Mouse (Mus musculus) intestine, postnatal 0 days (tissue): ENCODE measurements around the gene Zc3h15. TPM values are rescaled to one million over a fixed set of nuclear protein-coding genes. Genes with fewer than 3 reads are reported as not detected.
"Not testable (repeated sequence)": the region's sequence is repeated elsewhere in the genome, so short reads cannot be mapped to it uniquely, and the experiment has no call there.

Experiments
- ATAC-seq: fragments of 200-750 bp; cut with Nextera tagmentation; 2 replicates; pipeline ENCODE4 v1.8.0; 2017; ENCODE audit warnings: mild to moderate bottlenecking, moderate TSS enrichment, moderate library complexity
- H3K27ac ChIP-seq: fragments of 300-500 bp; sonication (generic); 2 replicates; pipeline ENCODE4 v1.5.1; 2014; ENCODE audit warnings: mild to moderate bottlenecking, low read depth, low read length, moderate library complexity
- H3K27me3 ChIP-seq: fragments of 300-500 bp; sonication (generic); replicated peaks from 2 replicates; pipeline ENCODE4 v1.6.1; 2014; ENCODE audit warnings: low read length, mixed read lengths; ENCODE audit not compliant: control insufficient read depth, insufficient read depth
- H3K36me3 ChIP-seq: fragments of 300-500 bp; sonication (generic); 2 replicates; pipeline ENCODE4 v1.6.1; 2014; ENCODE audit warnings: mild to moderate bottlenecking, moderate library complexity; ENCODE audit not compliant: control insufficient read depth, insufficient read depth
- H3K4me1 ChIP-seq: fragments of 300-500 bp; sonication (generic); replicated peaks from 2 replicates; pipeline ENCODE4 v1.6.1; 2014; ENCODE audit warnings: antibody characterized with exemption, low read length, mixed read lengths; ENCODE audit not compliant: control insufficient read depth, insufficient read depth
- H3K4me2 ChIP-seq: fragments of 300-500 bp; sonication (generic); replicated peaks from 2 replicates; pipeline ENCODE4 v1.6.1; 2014; ENCODE audit warnings: low read depth, mild to moderate bottlenecking, moderate library complexity
- H3K4me3 ChIP-seq: fragments of 300-500 bp; sonication (generic); 2 replicates; pipeline ENCODE4 v1.5.1; 2014; ENCODE audit warnings: low read depth, low read length
- H3K9ac ChIP-seq: fragments of 300-500 bp; sonication (generic); 2 replicates; pipeline ENCODE4 v1.6.1; 2014; ENCODE audit warnings: mild to moderate bottlenecking, low read depth, low read length
- H3K9me3 ChIP-seq: fragments of 300-500 bp; sonication (generic); 2 replicates; pipeline ENCODE4 v1.6.1; 2016; ENCODE audit warnings: mixed run types; ENCODE audit not compliant: control insufficient read depth
- CTCF ChIP-seq: sonication (generic); IDR thresholded peaks from 2 replicates; pipeline ENCODE4 v1.5.1; 2016; ENCODE audit warnings: low read depth, mild to moderate bottlenecking, control low read depth, antibody characterized with exemption, moderate library complexity
- WGBS: fragments of 180-500 bp; shearing (Covaris S2); extraction: QIAGEN DNeasy Blood & Tissue Kit; methylation state at CpG from one replicate; pipeline ENCODE4 v1.1.7; 2014; 5-methylcytosine and 5-hydroxymethylcytosine counted together
- polyA plus RNA-seq: library from polyadenylated mRNA; unstranded; fragments of >200 nt; fragmentation: Nextera tagmentation; extraction: Ambion mirVana; gene quantifications from 2 replicates; pipeline ENCODE4 v1.2.1, GENCODE M21; 2015

Gene Zc3h15
- polyA plus RNA-seq, 1 experiment from 2014 or later: 114 TPM

GRCm38 (mm10) chr2:83700667-83701066 lies 56.4 kb downstream of the Zc3h15 start:
- 48% methylated on average over 4 of the region's 4 CpGs for WGBS
- Histone ChIP-seq H3K27me3 (no peaks in the 10 kb centered on the region), H3K4me1 (0 out of 2 replicates have a peak, but pooled peaks cover 5% of the 10 kb centered on the region), H3K36me3 (no peaks in the 10 kb centered on the region), H3K9me3 (no peaks in the 10 kb centered on the region), H3K27ac (no peak overlapping the region), H3K4me2 (no peak overlapping the region), H3K4me3 (no peak overlapping the region), H3K9ac (no peak overlapping the region; the same call in 1 of the 2 replicates)
- ATAC-seq: peak; percentile 57; the same call in 1 of the 2 replicates
- no peak for TF ChIP-seq CTCF

GRCm38 (mm10) chr2:83702411-83702810 lies 58.2 kb downstream of the Zc3h15 start:
- no peak for ATAC-seq
- WGBS: 77% methylated on average over 7 of the region's 7 CpGs
- no peak for TF ChIP-seq CTCF
- no peak overlapping the region for H3K27ac ChIP-seq
- H3K4me1 ChIP-seq: 0 out of 2 replicates have a peak, but pooled peaks cover 5% of the 10 kb centered on the region
- H3K9ac ChIP-seq: no peak overlapping the region
- H3K4me3 ChIP-seq: no peak overlapping the region
- no peaks in the 10 kb centered on the region for H3K9me3 ChIP-seq
- H3K36me3 ChIP-seq: no peaks in the 10 kb centered on the region
- H3K4me2 ChIP-seq: no peak overlapping the region
- no peaks in the 10 kb centered on the region for H3K27me3 ChIP-seq

- Histone ChIP-seq H3K9me3 (no peaks in the 10 kb centered on the region), H3K4me1 (0 out of 2 replicates have a peak, but pooled peaks cover 5% of the 10 kb centered on the region), H3K9ac (no peak overlapping the region), H3K27me3 (no peaks in the 10 kb centered on the region), H3K4me3 (no peak overlapping the region), H3K27ac (no peak overlapping the region), H3K36me3 (no peaks in the 10 kb centered on the region), H3K4me2 (0 out of 2 replicates have a peak overlapping the region, but pooled peaks have one; percentile 6)
- no peak for TF ChIP-seq CTCF
- no peak for ATAC-seq
- WGBS: 55% methylated on average over 9 of the region's 9 CpGs
Observed at GRCm38 (mm10) chr2:83705580-83706158, 61.4 kb downstream of the Zc3h15 start.

GRCm38 (mm10) chr2:83709896-83710524 lies 65.8 kb downstream of the Zc3h15 start:
- 13% methylated on average over 11 of the region's 11 CpGs for WGBS
- H3K9ac ChIP-seq: no peak overlapping the region
- H3K27me3 ChIP-seq: no peaks in the 10 kb centered on the region
- no peak overlapping the region for H3K4me3 ChIP-seq
- ATAC-seq: peak; percentile 84
- no peaks in the 10 kb centered on the region for H3K9me3 ChIP-seq
- no peaks in the 10 kb centered on the region for H3K36me3 ChIP-seq
- peak overlapping the region; percentile 49 for H3K4me2 ChIP-seq
- no peak for TF ChIP-seq CTCF
- H3K27ac ChIP-seq: peak overlapping the region; percentile 57
- H3K4me1 ChIP-seq: no peaks in the 10 kb centered on the region

- 68% methylated on average over 7 of the region's 7 CpGs for WGBS
- H3K36me3 ChIP-seq, H3K9me3 ChIP-seq, H3K9ac ChIP-seq, H3K27me3 ChIP-seq, H3K4me2 ChIP-seq, H3K4me3 ChIP-seq, H3K4me1 ChIP-seq, H3K27ac ChIP-seq, ATAC-seq: not testable (repeated sequence)
Observed at GRCm38 (mm10) chr2:83713281-83713680, 69.0 kb downstream of the Zc3h15 start.

- Histone ChIP-seq H3K9ac (no peak overlapping the region), H3K36me3 (no peaks in the 10 kb centered on the region), H3K27ac (no peak overlapping the region), H3K4me1 (no peaks in the 10 kb centered on the region), H3K27me3 (no peaks in the 10 kb centered on the region), H3K9me3 (no peaks in the 10 kb centered on the region), H3K4me2 (no peak overlapping the region), H3K4me3 (no peak overlapping the region)
- no peak for TF ChIP-seq CTCF
- WGBS: 83% methylated on average over 5 of the region's 5 CpGs
- no peak for ATAC-seq
Observed at GRCm38 (mm10) chr2:83713946-83714345, 69.7 kb downstream of the Zc3h15 start.

Other genes starting within 250 kb of the Zc3h15 start
- 86.6 and 95.0 TPM in 2 replicates for gene Itgav, start 80.0 kb downstream of the Zc3h15 start, polyA plus RNA-seq
- 3.6 and 4.2 TPM in 2 replicates for gene Fam171b, start 168.2 kb downstream of the Zc3h15 start, polyA plus RNA-seq